Mouse (Mus musculus): Measurements from ENCODE around the gene Aven. TPM values are rescaled to one million over a fixed set of nuclear protein-coding genes. Genes with fewer than 3 reads are reported as not detected.

Gene Aven
- polyA plus RNA-seq, 1 experiment from 2014 or later, result 2.7 TPM

DNA sequence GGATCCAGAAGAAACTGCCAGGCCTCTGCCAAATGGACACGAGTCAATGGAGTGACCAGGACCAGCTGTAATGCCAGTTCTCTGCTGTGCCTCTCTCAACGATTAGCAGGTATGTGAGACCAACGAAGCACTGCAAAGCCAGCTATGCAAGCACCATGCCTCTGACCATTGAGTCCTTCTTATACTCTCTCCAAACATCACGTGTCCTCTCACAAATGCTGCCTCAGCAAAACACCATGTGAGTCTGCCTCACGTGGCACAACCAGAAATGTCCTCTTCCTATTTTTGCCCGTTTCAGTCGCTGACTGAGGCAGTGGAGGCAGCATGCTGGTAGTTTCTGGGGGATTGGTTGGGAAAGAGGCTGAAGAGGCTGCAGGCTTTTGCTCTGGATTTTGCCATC is 68.8 kb downstream of the Aven start:
- H3K27me3 ChIP-seq (replicated peaks; ENCODE audit: control insufficient read depth, insufficient read depth, low read length), result no peaks in the 10 kb centered on the region
- no peak overlapping the region for H3K27ac ChIP-seq (ENCODE audit: low read depth, low read length)
- no peak overlapping the region for H3K4me2 ChIP-seq (ENCODE audit: low read length)
- H3K36me3 ChIP-seq (ENCODE audit: control insufficient read depth, insufficient read depth, low read length), result no peaks in the 10 kb centered on the region
- DNase-seq (ENCODE audit: low spot score) (no peak), ATAC-seq (no peak)
- no peaks in the 10 kb centered on the region for H3K9me3 ChIP-seq (replicated peaks; ENCODE audit: control insufficient read depth, low read length)
- 92% methylated on average over 7 of the region's 7 CpGs for WGBS
- H3K4me3 ChIP-seq (ENCODE audit: low read depth, low read length), result no peak overlapping the region
- no peak overlapping the region for H3K9ac ChIP-seq (ENCODE audit: low read length)
- no peaks in the 10 kb centered on the region for H3K4me1 ChIP-seq (ENCODE audit: control insufficient read depth, insufficient read depth, low read length)

DNA sequence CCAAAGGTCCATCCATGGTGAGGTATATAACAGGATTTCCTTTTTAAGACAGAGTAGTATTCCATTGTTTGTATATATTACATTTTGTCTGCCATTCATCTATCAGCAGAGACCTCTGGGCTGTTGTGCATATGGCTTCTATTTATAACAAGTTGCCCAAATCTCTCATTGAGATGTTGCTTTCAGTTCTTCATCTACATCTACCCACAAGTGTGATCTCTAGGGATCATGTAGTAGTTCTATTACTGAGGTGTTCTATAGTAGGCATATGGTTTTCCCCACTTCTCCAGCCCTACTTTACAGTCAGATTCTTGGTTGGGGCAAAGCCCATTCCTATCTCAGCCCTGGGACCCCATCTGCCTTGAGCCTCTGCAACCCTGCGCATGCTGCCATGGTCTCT is 72.3 kb downstream of the Aven start:
- H3K36me3 ChIP-seq (ENCODE audit: control insufficient read depth, insufficient read depth, low read length), result no peaks in the 10 kb centered on the region
- H3K9ac ChIP-seq (ENCODE audit: low read length), result no peak overlapping the region
- DNase-seq (ENCODE audit: low spot score), result no peak
- no peak overlapping the region for H3K27ac ChIP-seq (ENCODE audit: low read depth, low read length)
- ATAC-seq, result no peak
- H3K27me3 ChIP-seq (replicated peaks; ENCODE audit: control insufficient read depth, insufficient read depth, low read length), result no peaks in the 10 kb centered on the region
- H3K4me3 ChIP-seq (ENCODE audit: low read depth, low read length), result no peak overlapping the region
- H3K9me3 ChIP-seq (replicated peaks; ENCODE audit: control insufficient read depth, low read length), result no peaks in the 10 kb centered on the region
- H3K4me2 ChIP-seq (ENCODE audit: low read length), result no peak overlapping the region
- no peaks in the 10 kb centered on the region for H3K4me1 ChIP-seq (ENCODE audit: control insufficient read depth, insufficient read depth, low read length)
- WGBS, result 96% methylated on average over 1 of the region's 1 CpGs

DNA sequence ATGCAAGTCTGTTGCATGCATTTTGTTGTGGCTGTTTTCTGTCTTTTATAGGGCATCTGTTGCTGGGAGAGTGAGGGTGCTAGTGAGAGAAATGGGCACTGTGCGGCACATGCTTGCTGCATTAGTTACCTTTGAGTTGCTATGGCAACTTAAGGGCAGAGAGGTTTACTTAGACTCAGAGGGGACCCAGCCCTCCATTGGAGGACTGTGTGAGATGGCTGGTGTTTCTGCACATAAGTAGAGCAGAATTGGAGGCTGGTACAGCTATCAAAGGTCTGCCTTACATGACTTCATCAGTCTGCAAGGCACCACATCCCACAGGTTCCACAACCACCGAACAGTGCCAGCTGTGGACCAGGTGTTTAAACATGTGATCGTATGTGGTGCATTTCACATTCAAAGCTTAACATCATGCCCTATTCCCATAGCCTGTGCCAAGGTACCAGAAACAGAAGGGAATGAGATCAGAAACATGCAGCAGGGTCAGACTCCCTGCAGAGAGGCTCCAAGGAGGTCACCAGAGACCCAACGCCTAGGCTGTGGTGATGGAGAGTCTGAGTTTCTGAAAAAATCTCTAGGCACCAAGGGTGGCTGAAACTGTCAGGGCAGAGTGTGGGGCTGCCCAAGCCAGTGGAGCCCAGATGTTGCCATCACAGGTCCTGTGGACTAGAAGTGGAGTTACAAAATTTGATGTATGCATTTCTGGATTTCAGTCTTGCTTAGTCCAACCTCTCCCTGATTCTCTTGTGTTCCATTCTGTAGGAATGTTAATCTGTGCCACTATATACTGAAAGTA is 73.7 kb downstream of the Aven start:
- DNase-seq (ENCODE audit: low spot score), result peak; percentile 6
- no peak overlapping the region for H3K4me2 ChIP-seq (ENCODE audit: low read length)
- 82% methylated on average over 4 of the region's 4 CpGs for WGBS
- H3K36me3 ChIP-seq (ENCODE audit: control insufficient read depth, insufficient read depth, low read length), result no peaks in the 10 kb centered on the region
- H3K27me3 ChIP-seq (replicated peaks; ENCODE audit: control insufficient read depth, insufficient read depth, low read length), result no peaks in the 10 kb centered on the region
- no peaks in the 10 kb centered on the region for H3K4me1 ChIP-seq (ENCODE audit: control insufficient read depth, insufficient read depth, low read length)
- no peak overlapping the region for H3K4me3 ChIP-seq (ENCODE audit: low read depth, low read length)
- H3K9me3 ChIP-seq (replicated peaks; ENCODE audit: control insufficient read depth, low read length), result no peaks in the 10 kb centered on the region
- H3K9ac ChIP-seq (ENCODE audit: low read length), result no peak overlapping the region
- ATAC-seq, result peak; percentile 52; the same call in 1 of the 2 replicates
- H3K27ac ChIP-seq (ENCODE audit: low read depth, low read length), result no peak overlapping the region

DNA sequence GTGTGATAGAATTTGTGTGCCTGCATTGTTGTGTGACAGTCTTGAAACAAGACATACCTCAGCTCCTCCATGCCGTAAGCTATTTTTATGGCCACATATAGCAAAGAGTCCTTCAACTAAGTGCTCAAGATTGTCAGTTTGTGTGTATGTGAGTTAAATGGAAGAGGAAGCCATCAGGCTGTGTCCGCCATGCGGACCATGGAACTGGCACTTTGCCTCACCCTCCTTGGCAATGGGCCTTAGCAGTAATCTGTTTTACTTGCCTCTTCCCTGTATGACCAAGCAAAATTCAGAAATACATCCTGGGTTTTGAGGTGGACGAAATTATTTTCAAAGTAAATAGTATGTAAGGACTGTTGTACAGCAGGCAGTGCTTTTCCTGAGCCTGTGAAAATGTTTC is 75.0 kb downstream of the Aven start:
- no peak for ATAC-seq

DNA sequence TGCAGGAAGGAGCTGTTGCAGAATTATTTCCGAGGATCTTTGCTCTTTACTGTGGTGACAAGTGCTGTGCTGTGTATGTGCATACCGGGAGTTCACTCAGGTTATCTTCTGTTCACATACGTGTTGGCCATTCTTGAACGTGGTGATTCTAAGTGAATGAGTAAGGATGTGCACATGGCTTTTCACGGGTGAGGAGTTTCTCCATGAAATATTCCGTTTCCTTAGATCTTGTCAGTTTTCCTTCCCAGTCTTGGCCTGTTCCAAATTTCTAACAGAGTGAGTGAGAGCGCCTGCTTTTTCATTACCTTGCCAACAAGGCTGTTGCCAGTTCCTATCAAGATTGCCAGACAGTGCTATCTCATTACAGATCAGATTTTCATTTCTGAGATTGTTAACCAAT is 98.2 kb downstream of the Aven start:
- WGBS, result 74% methylated on average over 7 of the region's 7 CpGs
- Histone ChIP-seq H3K9ac (ENCODE audit: low read length) (no peak overlapping the region), H3K27me3 (replicated peaks; ENCODE audit: control insufficient read depth, insufficient read depth, low read length) (no peaks in the 10 kb centered on the region), H3K27ac (ENCODE audit: low read depth, low read length) (peak overlapping the region; percentile 55), H3K4me1 (ENCODE audit: control insufficient read depth, insufficient read depth, low read length) (no peaks in the 10 kb centered on the region), H3K4me2 (ENCODE audit: low read length) (no peak overlapping the region), H3K36me3 (ENCODE audit: control insufficient read depth, insufficient read depth, low read length) (no peaks in the 10 kb centered on the region), H3K9me3 (replicated peaks; ENCODE audit: control insufficient read depth, low read length) (no peaks in the 10 kb centered on the region), H3K4me3 (ENCODE audit: low read depth, low read length) (no peak overlapping the region)
- ATAC-seq (peak; percentile 85; the same call in 1 of the 2 replicates), DNase-seq (ENCODE audit: low spot score) (peak; percentile 72)

More for the DNA sequence above, 75.0 kb downstream of the Aven start:
- Histone ChIP-seq H3K4me1 (ENCODE audit: control insufficient read depth, insufficient read depth, low read length) (no peaks in the 10 kb centered on the region), H3K36me3 (ENCODE audit: control insufficient read depth, insufficient read depth, low read length) (no peaks in the 10 kb centered on the region), H3K27ac (ENCODE audit: low read depth, low read length) (no peak overlapping the region), H3K27me3 (replicated peaks; ENCODE audit: control insufficient read depth, insufficient read depth, low read length) (no peaks in the 10 kb centered on the region), H3K4me2 (ENCODE audit: low read length) (no peak overlapping the region), H3K9me3 (replicated peaks; ENCODE audit: control insufficient read depth, low read length) (no peaks in the 10 kb centered on the region), H3K4me3 (ENCODE audit: low read depth, low read length) (no peak overlapping the region), H3K9ac (ENCODE audit: low read length) (no peak overlapping the region)
- DNase-seq (ENCODE audit: low spot score), result no peak
- 85% methylated on average over 4 of the region's 4 CpGs for WGBS

DNA sequence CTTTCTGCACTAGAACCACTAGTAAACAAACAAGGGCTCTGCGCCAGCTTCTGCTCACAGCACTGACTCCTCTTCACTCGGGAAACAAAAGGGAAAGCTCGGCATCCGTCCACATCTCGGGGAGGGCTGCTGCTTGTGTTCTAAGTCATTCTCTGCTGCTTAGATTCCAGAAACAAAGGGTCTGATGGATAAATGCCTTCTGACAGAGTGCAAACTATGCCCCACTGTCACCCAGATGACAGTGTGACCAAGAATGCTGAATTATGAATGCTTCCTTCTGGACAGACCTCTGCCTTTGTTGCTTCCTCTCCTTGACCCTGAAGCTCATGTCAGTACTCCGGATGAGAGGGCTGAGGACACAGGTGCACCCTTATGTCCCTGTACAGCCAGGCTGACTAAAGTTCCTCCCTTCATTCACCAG is 98.7 kb downstream of the Aven start:
- no peak overlapping the region for H3K9ac ChIP-seq (ENCODE audit: low read length)
- no peak overlapping the region for H3K4me3 ChIP-seq (ENCODE audit: low read depth, low read length)
- H3K27ac ChIP-seq (ENCODE audit: low read depth, low read length), result peak overlapping the region; percentile 65; the same call in 1 of the 2 replicates
- H3K4me1 ChIP-seq (ENCODE audit: control insufficient read depth, insufficient read depth, low read length), result no peaks in the 10 kb centered on the region
- DNase-seq (ENCODE audit: low spot score) (peak; percentile 67), ATAC-seq (peak; percentile 70; the same call in 1 of the 2 replicates)
- H3K36me3 ChIP-seq (ENCODE audit: control insufficient read depth, insufficient read depth, low read length), result no peaks in the 10 kb centered on the region
- H3K27me3 ChIP-seq (replicated peaks; ENCODE audit: control insufficient read depth, insufficient read depth, low read length), result no peaks in the 10 kb centered on the region
- no peaks in the 10 kb centered on the region for H3K9me3 ChIP-seq (replicated peaks; ENCODE audit: control insufficient read depth, low read length)
- H3K4me2 ChIP-seq (ENCODE audit: low read length), result no peak overlapping the region
- 33% methylated on average over 6 of the region's 6 CpGs for WGBS

DNA sequence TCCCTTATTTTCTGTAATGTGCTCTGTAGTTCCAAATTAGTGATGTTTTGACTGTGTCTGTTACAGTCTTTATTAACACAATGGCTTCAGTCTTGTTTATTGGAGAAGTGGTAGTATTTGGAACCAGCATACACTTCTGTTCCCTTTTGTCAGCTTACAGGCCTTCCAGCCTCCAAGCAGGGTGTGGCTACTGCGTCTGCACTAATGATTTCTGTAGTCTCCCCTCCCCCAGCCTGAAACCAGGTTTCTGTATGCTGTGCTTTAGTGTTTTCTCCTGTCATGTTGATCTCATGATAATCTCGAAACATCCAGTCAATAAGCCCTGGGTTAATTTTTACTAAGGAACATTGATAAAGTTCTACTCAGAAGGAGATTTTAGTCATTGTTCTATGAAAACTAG is 100.6 kb downstream of the Aven start:
- no peaks in the 10 kb centered on the region for H3K36me3 ChIP-seq (ENCODE audit: control insufficient read depth, insufficient read depth, low read length)
- ATAC-seq, result no peak

DNA sequence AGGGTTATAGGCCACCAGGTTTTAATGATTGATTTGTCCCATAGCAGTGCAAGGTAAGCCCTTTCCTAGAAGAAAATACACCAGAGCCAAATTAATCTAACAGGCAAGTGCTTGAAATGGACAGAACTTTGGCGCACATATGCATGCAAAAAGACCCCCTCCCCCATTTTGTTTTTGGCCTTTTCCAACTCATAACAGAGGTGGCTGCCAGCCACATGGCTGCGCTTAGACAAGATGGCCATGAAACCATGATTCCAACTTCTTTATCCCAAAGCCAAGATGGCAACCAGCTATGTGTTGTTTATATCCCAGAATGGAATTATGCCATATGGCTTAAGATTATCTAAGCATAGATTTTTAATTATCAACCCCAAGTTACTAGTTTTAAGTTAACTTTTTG is 101.0 kb downstream of the Aven start:
- H3K9ac ChIP-seq (ENCODE audit: low read length), result no peak overlapping the region
- DNase-seq (ENCODE audit: low spot score) (peak; percentile 67), ATAC-seq (peak; percentile 18; the same call in 1 of the 2 replicates)
- no peaks in the 10 kb centered on the region for H3K36me3 ChIP-seq (ENCODE audit: control insufficient read depth, insufficient read depth, low read length)
- H3K4me3 ChIP-seq (ENCODE audit: low read depth, low read length), result no peak overlapping the region
- no peaks in the 10 kb centered on the region for H3K9me3 ChIP-seq (replicated peaks; ENCODE audit: control insufficient read depth, low read length)
- H3K27me3 ChIP-seq (replicated peaks; ENCODE audit: control insufficient read depth, insufficient read depth, low read length), result no peaks in the 10 kb centered on the region
- 87% methylated on average over 2 of the region's 2 CpGs for WGBS
- H3K4me1 ChIP-seq (ENCODE audit: control insufficient read depth, insufficient read depth, low read length), result no peaks in the 10 kb centered on the region
- no peak overlapping the region for H3K4me2 ChIP-seq (ENCODE audit: low read length)
- H3K27ac ChIP-seq (ENCODE audit: low read depth, low read length), result no peak overlapping the region

More for the DNA sequence above, 100.6 kb downstream of the Aven start:
- Histone ChIP-seq H3K9me3 (replicated peaks; ENCODE audit: control insufficient read depth, low read length) (no peaks in the 10 kb centered on the region), H3K4me1 (ENCODE audit: control insufficient read depth, insufficient read depth, low read length) (no peaks in the 10 kb centered on the region), H3K4me3 (ENCODE audit: low read depth, low read length) (no peak overlapping the region), H3K4me2 (ENCODE audit: low read length) (no peak overlapping the region), H3K9ac (ENCODE audit: low read length) (no peak overlapping the region), H3K27ac (ENCODE audit: low read depth, low read length) (no peak overlapping the region), H3K27me3 (replicated peaks; ENCODE audit: control insufficient read depth, insufficient read depth, low read length) (no peaks in the 10 kb centered on the region)
- no peak for DNase-seq (ENCODE audit: low spot score)
- WGBS, result 60% methylated on average over 2 of the region's 2 CpGs

DNA sequence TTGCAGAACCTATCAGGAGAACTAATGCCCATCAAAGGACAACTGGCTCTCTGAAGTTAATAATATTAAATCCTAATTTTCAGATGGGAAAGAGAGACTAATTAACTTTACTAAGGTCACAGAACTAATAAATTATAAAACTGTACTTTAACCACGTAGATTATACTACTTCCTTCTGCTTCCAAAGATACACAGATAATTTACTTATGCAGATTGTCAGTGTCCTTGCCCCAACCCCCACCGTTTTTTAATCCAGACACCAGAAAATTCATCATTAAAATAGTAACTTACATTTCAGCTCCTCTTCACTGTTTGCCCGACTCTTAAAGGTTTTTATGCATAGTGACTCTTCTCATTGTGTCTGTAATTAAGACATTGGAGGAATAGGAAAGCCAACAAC is 103.0 kb downstream of the Aven start:
- DNase-seq (ENCODE audit: low spot score), result no peak
- no peak overlapping the region for H3K27ac ChIP-seq (ENCODE audit: low read depth, low read length)
- H3K9me3 ChIP-seq (replicated peaks; ENCODE audit: control insufficient read depth, low read length), result no peaks in the 10 kb centered on the region
- WGBS, result 86% methylated on average over 3 of the region's 3 CpGs
- no peak overlapping the region for H3K9ac ChIP-seq (ENCODE audit: low read length)
- no peaks in the 10 kb centered on the region for H3K27me3 ChIP-seq (replicated peaks; ENCODE audit: control insufficient read depth, insufficient read depth, low read length)
- ATAC-seq, result no peak
- no peak overlapping the region for H3K4me3 ChIP-seq (ENCODE audit: low read depth, low read length)
- no peak overlapping the region for H3K4me2 ChIP-seq (ENCODE audit: low read length)
- H3K4me1 ChIP-seq (ENCODE audit: control insufficient read depth, insufficient read depth, low read length), result no peaks in the 10 kb centered on the region
- H3K36me3 ChIP-seq (ENCODE audit: control insufficient read depth, insufficient read depth, low read length), result no peaks in the 10 kb centered on the region
